Mouse (Mus musculus) right cerebral cortex, postnatal 10 days (tissue): Measurements from ENCODE around the gene Ip6k3.

Experiments
- DNase-seq, 2 experiments: peaks; one replicate each; pipeline ENCODE4 v3.0.0; 2021; ENCODE audit warnings: low spot score in 2 of 2

Gene Ip6k3

DNA sequence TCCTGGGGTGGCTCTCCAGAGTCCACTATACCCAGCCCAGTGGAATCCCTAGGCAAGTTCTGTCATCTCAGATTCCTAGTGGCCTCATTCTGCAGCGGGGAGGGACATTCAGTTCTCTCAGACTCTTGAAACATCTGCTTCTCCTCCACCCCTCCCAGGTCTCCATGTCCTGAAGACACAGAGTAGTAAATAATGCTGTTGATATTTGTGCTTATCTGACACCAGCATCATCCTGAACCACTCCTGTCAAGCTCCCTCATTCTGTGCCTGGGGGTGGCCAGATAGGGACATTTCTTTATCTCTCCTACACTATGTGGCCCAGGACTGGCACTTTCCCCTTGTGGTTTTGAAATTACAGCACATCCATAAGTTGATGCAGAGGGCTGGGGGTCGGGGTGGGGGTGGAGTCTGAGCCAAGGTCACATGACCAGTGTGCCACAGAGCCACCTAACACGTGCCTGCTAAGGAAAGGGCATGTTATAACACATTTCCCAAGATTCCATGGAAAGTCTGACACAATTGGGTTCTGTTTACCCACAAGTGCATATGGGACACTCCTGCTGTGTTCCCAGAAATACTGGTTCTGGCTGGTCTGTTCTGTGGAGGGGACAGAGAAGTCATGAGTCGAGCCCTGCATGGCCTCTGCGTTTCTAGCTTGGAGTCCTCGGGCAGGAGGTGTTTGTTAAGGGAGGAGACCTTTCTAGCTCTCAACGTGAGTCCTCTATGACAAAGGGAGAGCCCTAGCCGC lies 14.4 kb downstream of the Ip6k3 start:
- DNase-seq: no peak

DNA sequence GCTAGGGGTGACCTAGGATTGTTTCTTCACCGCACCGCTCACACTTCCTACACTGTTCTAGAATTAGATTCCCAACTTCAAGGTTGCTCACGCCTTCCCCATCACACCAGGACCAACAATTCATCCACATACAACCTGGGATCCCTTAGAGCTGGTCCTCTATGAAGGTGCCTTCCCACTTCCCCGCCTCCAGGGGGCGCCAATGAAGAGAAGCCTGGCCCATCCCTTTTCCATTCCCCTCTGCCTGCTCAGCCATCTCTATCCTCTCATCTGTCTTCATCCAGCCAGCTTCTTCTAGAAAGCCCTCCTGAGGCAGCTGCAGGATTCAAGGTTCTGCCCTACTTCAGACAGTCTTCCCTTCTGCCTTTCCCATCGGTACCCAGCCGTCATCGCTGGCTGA lies 16.2 kb downstream of the Ip6k3 start:
- no peak for DNase-seq

DNA sequence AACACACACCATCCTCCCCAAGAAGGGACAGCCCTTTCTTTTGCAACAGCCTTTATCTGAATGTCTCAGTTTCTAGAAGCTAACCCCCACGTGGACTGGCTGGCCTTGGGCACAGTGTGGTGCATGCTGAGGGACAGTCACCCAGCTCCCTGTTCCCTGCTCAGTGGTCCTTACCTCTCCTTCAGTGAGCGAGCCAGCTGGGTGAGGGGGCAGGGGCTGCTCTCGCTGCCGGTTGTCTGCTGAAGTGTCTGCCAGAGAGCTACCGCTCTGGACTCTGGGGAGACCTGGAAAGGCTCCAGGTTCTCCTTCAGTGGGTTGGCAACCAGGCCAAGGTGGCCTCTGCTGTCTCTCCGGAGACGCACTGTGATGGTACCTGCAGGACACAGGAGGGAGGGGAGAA lies 16.7 kb downstream of the Ip6k3 start:
- DNase-seq: no peak

DNA sequence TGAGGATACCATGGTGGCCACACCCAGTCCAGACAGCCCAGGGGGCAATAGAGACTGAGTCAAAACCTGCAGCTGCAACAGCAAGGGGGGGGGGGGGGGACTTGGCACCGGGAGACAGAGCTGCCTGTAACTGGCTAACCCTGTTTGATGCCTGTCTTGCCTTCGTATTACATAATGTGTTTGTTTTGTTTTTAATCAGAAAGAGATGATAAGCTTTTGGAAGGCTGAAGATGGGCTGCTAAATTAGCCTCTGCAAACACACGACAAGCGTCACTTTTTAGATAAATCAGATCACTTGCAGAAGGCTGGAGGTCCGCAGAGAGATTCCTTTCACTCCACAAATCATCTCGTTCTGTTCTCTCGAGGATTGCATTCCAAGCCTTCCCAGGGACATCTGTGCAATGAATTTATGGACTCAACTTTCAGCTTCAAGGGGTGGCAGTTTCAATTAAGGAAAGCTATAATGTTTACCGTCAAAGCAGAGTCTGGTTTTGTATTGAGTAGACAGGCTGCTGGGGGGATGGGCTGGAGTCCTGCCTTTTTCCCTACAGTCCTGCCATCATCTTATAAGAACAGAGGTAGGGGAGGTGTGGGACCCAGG lies 21.2 kb downstream of the Ip6k3 start:
- DNase-seq: no peak

DNA sequence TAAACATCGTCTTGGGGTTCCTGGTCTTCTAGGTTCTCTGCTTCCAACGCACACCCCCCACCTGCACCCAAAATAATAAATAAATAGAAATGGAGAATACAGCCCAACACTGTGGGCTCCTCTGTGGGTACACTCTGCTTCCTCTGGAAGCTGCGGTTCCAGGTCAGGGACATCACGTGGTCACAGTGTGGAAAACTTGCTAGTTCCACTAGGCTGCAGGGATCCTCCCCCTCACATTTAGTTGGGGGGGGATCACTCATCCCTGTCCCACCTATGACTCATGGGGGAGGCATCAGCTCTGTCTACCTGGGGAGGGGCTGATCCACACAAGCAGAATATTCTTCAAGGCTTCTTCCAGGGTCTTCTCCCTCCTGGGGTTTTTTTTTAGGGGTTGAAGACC lies 23.4 kb downstream of the Ip6k3 start:
- no peak for DNase-seq

DNA sequence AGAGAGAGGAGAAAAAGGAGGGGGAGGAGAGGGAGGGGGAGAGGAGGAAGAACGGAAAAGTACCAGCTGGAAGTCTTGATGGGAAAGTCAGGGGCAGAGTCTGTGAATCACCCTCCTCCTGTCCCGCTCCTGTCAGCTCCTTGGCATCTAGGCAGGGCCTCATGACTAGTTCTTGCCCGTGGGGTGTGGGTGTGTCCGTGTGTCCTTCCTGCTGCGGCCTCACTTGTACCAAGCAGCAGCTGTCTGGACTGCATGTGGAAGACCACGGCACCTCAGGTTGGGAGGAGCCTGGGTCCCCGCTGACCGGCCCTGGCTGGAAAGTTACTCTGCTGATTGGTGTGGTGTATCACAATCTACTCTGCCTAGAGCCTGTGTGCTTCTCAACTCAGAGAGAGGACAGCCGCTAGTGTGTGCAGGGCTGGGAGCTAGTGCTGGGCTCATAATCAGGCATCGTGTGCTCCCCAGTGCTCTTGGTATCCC lies 25.6 kb downstream of the Ip6k3 start:
- DNase-seq: no peak

DNA sequence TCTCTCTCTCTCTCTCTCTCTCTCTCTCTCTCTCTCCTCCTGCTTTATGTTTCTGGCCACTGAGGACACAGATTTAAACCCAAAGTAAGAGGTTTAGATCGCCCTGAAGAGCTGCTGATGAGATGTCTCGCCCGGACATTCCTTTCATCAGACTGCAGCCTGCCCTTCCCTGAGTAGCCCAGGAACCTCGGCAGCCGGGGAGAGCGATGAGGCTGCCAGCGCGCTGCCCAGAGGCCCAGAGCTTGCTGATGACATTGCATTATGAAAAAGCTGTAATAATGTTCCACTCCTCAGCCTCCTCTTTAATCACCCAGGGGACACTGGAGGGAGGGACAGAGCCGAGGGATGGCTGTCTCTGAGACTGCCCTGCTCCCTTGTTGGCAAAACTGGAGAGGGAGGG lies 27.3 kb downstream of the Ip6k3 start:
- no peak for DNase-seq

DNA sequence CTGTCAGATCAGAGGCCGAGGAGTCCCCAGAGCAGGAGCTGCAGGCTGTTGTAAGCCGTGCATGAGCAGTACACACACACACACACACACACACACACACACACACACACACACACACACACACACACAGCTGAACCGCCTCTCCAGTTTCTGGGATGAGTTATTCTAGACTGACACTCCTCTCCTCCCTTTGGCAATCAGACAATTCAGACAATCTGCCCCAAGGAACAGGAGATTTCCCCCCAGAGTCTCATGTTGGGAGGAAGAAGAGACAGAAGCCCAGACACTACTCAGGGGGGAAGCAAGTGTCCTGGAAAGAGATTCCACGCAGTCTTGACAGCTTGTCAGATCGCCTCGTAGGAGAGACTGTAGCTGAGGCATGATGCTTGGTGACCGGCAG lies 28.3 kb downstream of the Ip6k3 start:
- DNase-seq: no peak

DNA sequence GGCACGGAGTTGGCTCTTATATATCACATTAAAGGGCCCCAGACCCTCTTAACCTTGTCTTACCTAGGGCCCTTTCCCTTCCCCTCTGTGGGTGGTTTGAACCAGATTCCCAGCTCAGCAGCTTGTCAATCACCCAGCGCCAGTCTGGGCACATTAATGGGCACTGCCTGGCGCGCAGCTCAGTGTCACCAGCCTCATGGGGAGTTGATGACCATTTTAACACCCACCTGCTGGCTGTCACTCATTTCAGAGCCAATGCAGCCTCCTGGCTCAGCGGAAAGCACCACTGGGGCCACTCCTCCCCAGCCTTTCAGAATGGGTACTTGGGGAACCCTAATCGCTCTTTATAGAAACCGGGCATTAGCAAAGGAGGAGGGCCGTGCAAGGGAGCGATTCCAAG lies 29.2 kb downstream of the Ip6k3 start:
- no peak for DNase-seq

DNA sequence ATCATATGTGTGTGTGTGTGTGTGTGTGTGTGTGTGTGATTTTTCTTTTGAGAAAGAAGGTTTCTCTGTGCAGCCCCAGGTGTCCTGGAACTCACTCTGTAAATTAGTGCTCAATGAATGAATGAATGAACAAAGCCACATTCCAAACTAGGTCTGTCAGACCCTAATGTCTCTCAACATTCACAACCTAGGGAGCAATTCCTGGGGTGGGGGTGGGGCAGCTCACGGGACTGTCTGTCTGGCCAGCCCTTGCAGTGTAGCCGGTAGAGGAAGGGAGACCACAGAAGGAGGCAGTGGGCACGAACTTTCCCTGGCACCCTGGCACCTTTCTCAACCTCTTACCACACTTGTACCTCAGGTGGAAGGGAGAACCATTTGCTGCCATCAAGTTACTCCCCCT lies 32.9 kb downstream of the Ip6k3 start:
- no peak for DNase-seq

DNA sequence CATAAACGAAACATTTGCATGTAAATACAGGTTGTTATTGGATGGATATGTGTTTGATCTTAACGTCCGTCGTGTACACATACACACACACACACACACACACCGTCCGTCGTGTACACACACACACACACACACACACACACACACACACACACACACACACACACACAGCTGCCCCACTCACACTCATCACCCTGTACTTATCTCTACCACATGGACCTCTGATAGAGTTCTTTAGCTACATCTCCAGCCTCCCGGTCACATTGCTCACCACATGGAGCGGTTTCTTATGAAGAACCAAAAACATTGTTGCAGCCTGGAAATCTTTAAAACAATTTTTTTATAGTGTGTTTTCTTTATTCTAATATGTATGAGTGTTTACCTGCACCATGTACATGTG lies 33.4 kb downstream of the Ip6k3 start:
- DNase-seq: no peak

DNA sequence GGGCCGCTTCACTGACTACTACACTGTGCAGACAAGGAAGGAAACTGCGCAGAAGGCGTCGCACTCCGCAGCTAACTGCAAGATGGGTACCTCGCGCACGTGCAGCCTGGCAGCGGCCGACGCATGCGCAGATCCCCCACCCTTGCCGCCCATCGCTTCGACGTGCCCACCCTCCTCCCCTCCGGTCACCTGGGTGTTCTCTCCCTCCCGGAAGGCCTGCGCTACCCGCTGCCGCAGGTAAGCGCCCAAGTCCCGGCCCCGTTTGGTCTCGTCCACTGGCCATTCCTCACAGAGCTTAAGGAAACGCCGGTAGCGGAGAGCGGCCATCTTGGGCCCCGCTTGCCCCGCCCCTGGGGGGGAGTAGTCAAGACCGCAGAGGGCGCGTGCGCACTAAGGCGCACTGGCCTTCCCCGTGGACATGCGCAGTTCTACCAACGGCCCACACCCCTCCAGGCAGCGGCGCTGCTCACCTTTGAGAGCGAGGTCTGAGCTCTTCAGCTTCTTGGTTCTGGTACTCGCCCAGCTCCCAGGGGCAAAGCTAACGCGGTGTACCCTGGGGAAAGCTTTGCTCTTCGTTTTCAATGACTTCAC lies 33.9 kb downstream of the Ip6k3 start, which contains the start of gene Uqcc2:
TSS of gene Uqcc2 (minus strand) at position 366 of the 591 bp plus-strand sequence.
- peak; percentile 97 to 98 for DNase-seq

DNA sequence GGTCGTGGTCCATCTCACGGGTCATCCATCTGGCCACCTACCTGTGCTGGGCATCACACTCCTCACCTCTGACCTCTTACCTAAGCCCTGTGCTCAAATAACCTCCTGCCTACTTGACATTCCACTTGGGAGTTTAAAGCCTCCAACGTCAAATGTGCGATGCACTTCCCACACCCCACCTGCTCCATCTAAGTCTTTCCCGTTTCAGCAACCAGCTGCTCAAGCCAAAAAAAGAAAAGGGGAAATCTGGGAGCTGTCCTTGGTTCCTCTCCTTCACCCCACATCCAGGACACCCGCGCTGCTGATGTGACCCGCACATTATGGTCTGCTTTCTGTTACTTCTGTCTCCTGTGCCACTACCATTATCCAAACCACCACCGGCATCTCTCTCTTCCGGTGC lies 35.4 kb downstream of the Ip6k3 start:
- peak in 1 of 2 experiments; percentile 63 for DNase-seq

DNA sequence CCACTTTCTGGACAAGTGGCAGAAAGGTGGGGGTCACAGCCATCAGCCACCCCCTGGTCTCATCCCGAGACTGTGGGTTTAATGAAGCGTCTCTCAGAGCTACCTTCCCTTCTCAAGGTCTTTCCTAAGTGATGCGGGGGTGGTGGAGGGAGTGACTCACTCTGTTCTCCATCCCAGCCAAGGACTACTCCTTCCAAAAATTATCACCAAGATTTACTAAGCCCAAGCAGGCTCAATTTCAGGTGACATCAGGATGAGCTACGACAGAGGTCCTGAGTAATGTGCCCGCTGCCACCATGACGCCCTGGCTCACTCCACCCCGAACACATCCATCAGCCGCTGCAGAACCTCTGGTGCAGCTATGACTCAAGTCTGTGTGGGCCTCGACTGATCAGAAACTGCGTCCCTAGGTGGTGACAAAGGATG lies 36.3 kb downstream of the Ip6k3 start:
- no peak for DNase-seq

DNA sequence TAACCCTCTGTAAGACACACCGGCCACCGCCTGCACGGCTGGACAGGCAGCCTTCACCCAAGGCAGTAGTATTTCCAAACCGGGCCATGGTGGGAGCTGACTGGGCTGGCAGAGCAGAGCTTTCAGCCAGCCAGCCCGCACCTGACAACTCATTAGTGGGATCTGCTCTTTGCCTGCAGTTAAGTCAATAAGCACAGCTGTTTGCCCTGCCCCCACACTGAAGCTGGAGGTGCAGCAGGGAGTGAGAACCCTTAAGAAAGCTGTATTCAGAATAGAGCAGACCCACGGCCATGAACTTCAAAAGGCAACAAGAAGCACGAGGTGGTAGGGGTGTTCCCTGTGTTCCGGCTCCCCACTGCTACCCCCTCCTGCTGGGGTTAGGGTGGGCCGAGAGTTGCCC lies 37.3 kb downstream of the Ip6k3 start:
- no peak for DNase-seq

DNA sequence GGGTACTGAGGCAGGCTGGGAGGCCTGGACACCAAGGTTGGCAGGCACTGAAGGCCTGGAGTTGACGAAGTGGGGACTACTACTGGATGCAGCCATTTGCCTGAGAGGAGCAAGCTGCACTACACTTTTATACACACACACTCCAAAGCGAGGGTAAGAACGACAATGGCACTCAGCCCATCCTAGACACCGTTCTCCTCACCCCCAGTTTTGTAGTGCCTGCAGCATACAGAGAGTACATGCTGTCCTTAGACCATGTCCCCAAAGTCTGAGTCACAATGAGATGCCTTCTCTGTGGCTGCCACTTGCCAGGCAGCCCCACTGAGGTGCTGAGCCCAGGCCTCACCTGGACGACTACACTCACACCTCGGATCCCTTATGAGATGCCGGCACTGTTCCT lies 37.8 kb downstream of the Ip6k3 start:
- DNase-seq: no peak

DNA sequence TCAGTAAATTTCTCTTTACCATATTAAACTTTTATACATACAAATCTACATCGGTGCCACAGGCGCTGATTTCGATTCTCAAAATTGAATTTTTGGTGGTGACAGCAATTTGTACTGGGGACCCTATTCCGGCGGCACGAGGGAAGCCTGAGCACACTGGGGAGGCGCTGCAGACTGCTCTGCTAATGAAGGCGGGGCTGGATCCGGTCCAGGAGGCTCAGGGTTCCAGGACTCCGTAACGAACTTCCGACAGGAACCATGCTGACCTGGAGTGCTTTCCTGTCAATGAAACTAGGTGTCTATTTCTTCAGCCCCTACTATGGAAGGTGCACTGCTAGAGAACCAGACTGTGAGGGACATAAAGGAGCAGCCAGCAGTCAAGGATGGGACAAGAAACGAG lies 38.3 kb downstream of the Ip6k3 start:
- DNase-seq: no peak

DNA sequence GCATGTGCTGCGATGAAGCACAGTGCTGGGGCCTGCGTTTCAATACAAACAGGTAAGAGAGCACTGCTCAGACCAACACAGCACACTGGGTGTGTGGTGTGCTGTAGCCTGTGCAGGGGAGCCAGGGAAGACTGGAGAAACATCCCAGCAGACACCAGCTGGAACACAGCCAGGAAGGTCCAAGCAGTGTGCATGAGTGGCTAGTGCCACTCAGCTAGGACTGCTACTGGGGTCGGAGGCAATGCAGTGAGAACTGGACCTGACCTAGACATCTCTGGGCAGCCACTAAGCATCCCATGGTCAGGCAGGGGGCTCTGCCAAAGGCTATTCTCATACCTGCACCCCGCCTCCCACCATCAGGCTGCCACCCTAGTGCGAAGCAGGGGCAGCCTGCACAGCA lies 39.4 kb downstream of the Ip6k3 start:
- DNase-seq: no peak

DNA sequence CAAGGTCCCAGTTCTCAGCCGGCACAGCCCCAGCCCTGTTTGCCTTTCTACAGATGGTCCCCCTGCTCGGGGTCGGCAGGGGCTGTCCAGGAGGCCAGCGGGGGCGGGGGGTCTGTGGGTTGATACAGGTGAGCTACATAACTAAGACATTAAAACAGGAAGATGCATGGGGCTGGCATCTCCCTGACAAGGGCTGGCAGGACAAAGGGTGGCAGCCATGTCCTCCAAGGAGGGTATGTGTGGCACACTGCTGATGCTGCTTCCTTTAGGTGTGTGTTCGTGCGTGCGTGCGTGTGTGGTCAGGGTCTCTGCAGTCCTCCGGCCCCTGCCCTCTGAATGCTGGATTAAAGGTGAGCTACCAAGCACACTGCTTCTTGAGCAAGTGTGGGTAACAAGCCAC lies 40.6 kb downstream of the Ip6k3 start:
- DNase-seq: no peak

DNA sequence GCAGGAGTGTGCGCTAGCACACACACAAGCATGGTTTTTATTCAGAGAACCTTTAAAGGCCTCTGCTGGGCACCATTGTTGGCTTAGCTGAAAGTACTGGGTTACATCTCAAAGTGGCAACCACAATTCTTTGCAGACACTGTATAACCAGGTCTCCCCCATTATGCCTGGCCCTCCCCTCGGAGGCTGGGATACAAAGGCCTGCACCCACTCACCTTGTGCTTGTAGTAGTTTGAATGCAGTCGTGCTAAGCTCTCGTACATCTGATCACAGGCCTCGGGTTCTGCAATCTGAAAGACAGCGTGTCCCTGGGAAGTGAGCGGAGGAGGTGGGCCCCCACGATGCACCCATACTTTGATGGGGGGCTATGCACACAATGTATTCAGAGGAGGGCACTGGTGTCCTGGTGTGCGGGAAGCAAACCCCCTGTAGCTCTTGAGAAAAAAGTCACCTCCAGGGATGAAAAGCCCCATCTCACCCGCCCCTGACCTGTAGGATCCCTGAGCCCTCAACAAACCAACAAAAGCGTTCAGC lies 41.9 kb downstream of the Ip6k3 start:
- no peak for DNase-seq

DNA sequence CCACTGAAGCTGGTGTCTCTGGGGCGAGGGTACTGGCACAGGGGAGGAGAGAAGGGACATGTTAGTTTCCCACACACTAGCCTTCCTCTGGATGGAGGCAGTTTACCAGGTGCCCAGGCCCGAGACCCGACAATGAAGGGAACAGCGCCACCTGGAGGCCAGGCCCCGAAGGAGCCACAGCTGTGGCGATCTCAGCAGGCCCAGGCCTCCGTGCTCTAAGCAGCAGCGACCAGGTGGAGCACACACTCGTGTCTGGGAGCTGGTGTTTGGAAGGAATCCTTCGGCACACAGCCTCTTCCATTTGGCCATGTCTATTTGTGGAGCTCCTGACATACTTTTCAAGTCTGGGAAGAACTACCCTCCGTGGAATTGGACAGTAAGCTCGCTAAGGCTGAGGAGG lies 42.4 kb downstream of the Ip6k3 start:
- DNase-seq: peak; percentile 72 to 73

DNA sequence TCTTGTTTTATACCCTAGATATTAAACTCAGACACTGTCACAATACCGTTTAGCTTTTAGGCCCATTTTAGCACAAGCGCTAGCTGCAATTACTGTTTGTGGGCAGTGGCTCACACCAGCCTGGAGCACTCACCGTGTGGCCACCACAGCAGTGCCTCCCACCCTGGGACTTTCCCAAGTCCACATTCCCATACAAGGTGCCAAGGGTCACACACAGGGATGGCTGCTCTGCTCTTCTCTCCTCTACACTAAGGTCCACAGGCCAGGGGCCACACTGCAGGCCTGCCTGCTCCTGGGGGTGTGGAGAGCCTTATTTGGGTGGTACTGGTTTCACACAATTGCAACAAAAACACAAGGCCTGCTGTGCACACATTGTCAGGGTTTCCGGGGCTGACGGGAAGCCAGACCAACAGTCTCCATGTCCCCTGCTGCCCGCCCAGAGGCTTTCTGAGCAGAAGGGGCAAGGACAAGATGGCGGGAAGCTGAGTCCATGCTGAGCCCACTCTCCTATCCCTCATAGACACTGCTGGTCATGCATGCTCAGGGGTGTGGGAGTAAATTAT lies 43.7 kb downstream of the Ip6k3 start:
- DNase-seq: no peak

DNA sequence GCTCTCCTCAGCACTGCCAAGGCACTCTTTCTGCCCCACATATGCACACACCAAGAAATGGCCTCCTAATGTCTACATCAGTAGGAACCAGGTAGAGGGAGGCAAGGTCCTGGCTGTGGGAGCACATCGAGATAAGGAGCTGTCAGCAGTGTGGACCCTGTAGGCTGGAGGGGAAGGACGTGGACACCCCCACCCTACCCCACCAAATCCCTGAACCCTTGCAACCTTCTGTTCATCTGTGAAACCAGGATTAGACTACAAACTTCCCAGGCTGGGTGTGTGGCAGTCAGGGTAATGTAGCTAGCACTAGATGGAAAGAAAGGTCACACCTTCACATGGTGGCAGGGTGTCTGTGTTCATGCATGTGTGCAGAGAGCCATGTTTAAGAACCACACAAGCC lies 44.5 kb downstream of the Ip6k3 start:
- no peak for DNase-seq
